Comparison of ENCODE assay signal across 25 mouse cellular contexts in the genomic region with DNA sequence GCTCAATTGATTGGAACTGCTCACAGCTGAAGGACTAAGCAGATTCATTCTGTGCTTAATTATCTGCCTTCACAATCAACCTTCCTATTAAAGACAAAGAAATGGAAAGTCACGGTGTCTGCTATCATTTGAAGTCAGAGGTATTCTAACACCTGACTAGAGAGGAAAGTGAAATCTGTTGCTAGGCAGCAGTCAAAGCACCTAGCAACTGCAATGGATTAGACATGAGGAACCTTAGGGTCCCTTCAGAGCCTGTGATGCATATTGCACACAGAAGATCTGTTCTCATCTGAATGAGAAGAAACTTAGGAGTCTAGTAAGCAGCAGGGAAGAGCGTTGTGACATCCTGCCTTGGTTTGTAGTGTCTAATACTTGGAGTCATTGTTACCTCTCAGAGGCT. TPM values are rescaled to one million over a fixed set of nuclear protein-coding genes. Genes with fewer than 3 reads are reported as not detected.
A peak's percentile ranks its signal among the peaks of the same experiment; 100 is the strongest.
DNase-seq lines count a peak whose midpoint lies in the region; ATAC-seq and TF ChIP-seq lines count a peak whose summit lies in the region.
"Had no signal": no experiment of that assay in that cellular context is flagged by ENCODE, and none has a peak within 500 bp of the region (broad histone marks: within the 10 kb centered on the region; RNA-seq: fewer than 3 reads in every experiment).

No protein-coding gene starts in this region.

- TF ChIP-seq POLR2A in cerebellum, adult 2 months (IDR thresholded peaks at IDR 0.05; ENCODE audit: borderline replicate concordance, insufficient read depth, low read length) = no peak

- intact Hi-C loops in heart, postnatal 10 days (cut with DNase I) = no loop called here

- H3K9ac ChIP-seq in neural tube, embryonic 12.5 days = no peak overlapping the region
- no peak overlapping the region for H3K9ac ChIP-seq in neural tube, embryonic 15.5 days (replicated peaks)
- no peak overlapping the region for H3K9ac ChIP-seq in midbrain, embryonic 11.5 days (ENCODE audit: low read length)
- H3K9ac ChIP-seq: liver, postnatal 0 days had no signal

- H3K36me3 ChIP-seq in neural tube, embryonic 12.5 days = no peaks in the 10 kb centered on the region
- peaks cover 5% of the 10 kb centered on the region; the same call in 1 of the 2 replicates for H3K36me3 ChIP-seq in neural tube, embryonic 15.5 days
- no peaks in the 10 kb centered on the region for H3K36me3 ChIP-seq in midbrain, embryonic 11.5 days (ENCODE audit: control insufficient read depth, insufficient read depth, low read length)

- WGBS in neural tube, embryonic 12.5 days = 51% methylated on average over 2 of the region's 2 CpGs
- WGBS in neural tube, embryonic 15.5 days = 30% methylated on average over 2 of the region's 2 CpGs
- WGBS in midbrain, embryonic 11.5 days = 34% methylated on average over 2 of the region's 2 CpGs
- 46% methylated on average over 2 of the region's 2 CpGs for WGBS in cerebellum, adult 2 months

- peak; percentile 39; the same call in 1 of the 2 replicates for ATAC-seq in neural tube, embryonic 12.5 days (ENCODE audit: low FRiP score, low read depth)
- ATAC-seq in neural tube, embryonic 15.5 days (ENCODE audit: low FRiP score) = no peak; the same call in 1 of the 2 replicates
- peak; percentile 43; the same call in 1 of the 2 replicates for ATAC-seq in midbrain, embryonic 11.5 days (ENCODE audit: low FRiP score)
- ATAC-seq: inflammation-experienced regulatory T-cells, adult 6 months; liver, postnatal 0 days had no signal

- no peak overlapping the region for H3K4me2 ChIP-seq in neural tube, embryonic 12.5 days (replicated peaks)
- H3K4me2 ChIP-seq in neural tube, embryonic 15.5 days = no peak overlapping the region
- no peak overlapping the region for H3K4me2 ChIP-seq in midbrain, embryonic 11.5 days
- H3K4me2 ChIP-seq: heart, embryonic 11.5 days had no signal

- DNase-seq in embryo, embryonic 10.5 days (ENCODE audit: low spot score) = peak; percentile 2
- no peak for DNase-seq in embryo, embryonic 9.5 days (ENCODE audit: extremely low spot score)
- DNase-seq in midbrain, embryonic 11.5 days (ENCODE audit: low spot score, missing footprints) = no peak
- no peak for DNase-seq in heart, postnatal 10 days
- no peak for DNase-seq in kidney, postnatal 14 days
- no peak for DNase-seq in cerebellum, adult 2 months
- DNase-seq: adrenal gland, adult 8-10 months; cerebellum, adult 11 months; cerebellum, postnatal 14 days; gastrocnemius, adult 2 months; heart, postnatal 14 days; kidney, adult 2 months; kidney, postnatal 25 days; layer of hippocampus, adult 9-11 months; left cerebral cortex, postnatal 4 days; liver, postnatal 0 days; lung, postnatal 14 days; retina, postnatal 1 day; right cerebral cortex, postnatal 4 days; thymus, postnatal 25 days had no signal

- no peaks in the 10 kb centered on the region for H3K9me3 ChIP-seq in neural tube, embryonic 12.5 days
- no peaks in the 10 kb centered on the region for H3K9me3 ChIP-seq in neural tube, embryonic 15.5 days (replicated peaks)
- H3K9me3 ChIP-seq in midbrain, embryonic 11.5 days (ENCODE audit: control insufficient read depth, low read length) = no peaks in the 10 kb centered on the region

- H3K4me1 ChIP-seq in neural tube, embryonic 12.5 days = no peaks in the 10 kb centered on the region
- peaks cover 9% of the 10 kb centered on the region for H3K4me1 ChIP-seq in neural tube, embryonic 15.5 days
- peaks cover 8% of the 10 kb centered on the region; the same call in 1 of the 2 replicates for H3K4me1 ChIP-seq in midbrain, embryonic 11.5 days (ENCODE audit: control insufficient read depth, insufficient read depth, low read length)
- no peaks in the 10 kb centered on the region for H3K4me1 ChIP-seq in cerebellum, adult 2 months (ENCODE audit: control insufficient read depth, insufficient read depth, low read length)

- H3K4me3 ChIP-seq in neural tube, embryonic 12.5 days = no peak overlapping the region
- H3K4me3 ChIP-seq in neural tube, embryonic 15.5 days (replicated peaks) = no peak overlapping the region
- H3K4me3 ChIP-seq in midbrain, embryonic 11.5 days (ENCODE audit: low read depth, low read length) = no peak overlapping the region
- no peak overlapping the region for H3K4me3 ChIP-seq in cerebellum, adult 2 months (replicated peaks; ENCODE audit: insufficient read depth, low read depth, low read length)
- H3K4me3 ChIP-seq: gastrocnemius, adult 2 months; left cerebral cortex, adult 2 months had no signal

- no peak for TF ChIP-seq CTCF in cerebellum, adult 2 months (IDR thresholded peaks at IDR 0.05; ENCODE audit: borderline replicate concordance, insufficient read depth, low read depth, low read length)

- H3K27me3 ChIP-seq in neural tube, embryonic 12.5 days (replicated peaks) = no peaks in the 10 kb centered on the region
- no peaks in the 10 kb centered on the region for H3K27me3 ChIP-seq in neural tube, embryonic 15.5 days (replicated peaks)
- H3K27me3 ChIP-seq in midbrain, embryonic 11.5 days (ENCODE audit: control insufficient read depth, insufficient read depth, low read length) = no peaks in the 10 kb centered on the region
- H3K27me3 ChIP-seq in cerebellum, adult 2 months (ENCODE audit: control insufficient read depth, insufficient read depth, low read length) = no peaks in the 10 kb centered on the region

- no peak overlapping the region for H3K27ac ChIP-seq in neural tube, embryonic 12.5 days
- H3K27ac ChIP-seq in neural tube, embryonic 15.5 days (replicated peaks) = no peak overlapping the region
- no peak overlapping the region for H3K27ac ChIP-seq in midbrain, embryonic 11.5 days (ENCODE audit: low read depth, low read length)
- no peak overlapping the region for H3K27ac ChIP-seq in cerebellum, adult 2 months (ENCODE audit: insufficient read depth, low read length)
- H3K27ac ChIP-seq: gastrocnemius, adult 2 months; left cerebral cortex, adult 2 months had no signal

RNA-seq across cellular contexts. Expression of gene Blzf1, which starts 54.7 kb away (rescaled TPM):
- 29.2 and 30.6 TPM in 2 replicates for polyA plus RNA-seq in neural tube, embryonic 12.5 days (2016; fragmentation: Nextera tagmentation; extraction: Ambion mirVana)
- polyA plus RNA-seq in neural tube, embryonic 15.5 days (2015; fragmentation: Nextera tagmentation; extraction: Ambion mirVana) = 31.5 and 32.1 TPM in 2 replicates
- 25.3 and 26.8 TPM in 2 replicates for polyA plus RNA-seq in midbrain, embryonic 11.5 days (2014; fragmentation: Nextera tagmentation; extraction: Ambion mirVana)
- 10 to 100 TPM; 26.0 to 27.9 TPM for total RNA-seq in heart, postnatal 10 days (2021)
- 19.2 and 20.6 TPM in 2 replicates for polyA plus RNA-seq in cerebellum, adult 2 months (2012; rRNA removed)

RNA-seq across cellular contexts. Expression of gene Nme7, which starts 58.1 kb away (rescaled TPM):
- polyA plus RNA-seq in neural tube, embryonic 12.5 days (2016; fragmentation: Nextera tagmentation; extraction: Ambion mirVana) = 24.9 and 26.4 TPM in 2 replicates
- polyA plus RNA-seq in neural tube, embryonic 15.5 days (2015; fragmentation: Nextera tagmentation; extraction: Ambion mirVana) = 33.1 and 33.6 TPM in 2 replicates
- polyA plus RNA-seq in midbrain, embryonic 11.5 days (2014; fragmentation: Nextera tagmentation; extraction: Ambion mirVana) = 29.9 and 30.0 TPM in 2 replicates
- 1 to 10 TPM; 5.8 to 6.2 TPM for total RNA-seq in heart, postnatal 10 days (2021)
- 12.2 and 13.6 TPM in 2 replicates for polyA plus RNA-seq in cerebellum, adult 2 months (2012; rRNA removed)
